Mouse (Mus musculus) liver, adult 2 months (tissue): ENCODE measurements around the gene Adh4.

Experiments
- CTCF ChIP-seq: fragments of 200-500 bp; IDR thresholded peaks from 2 replicates; pipeline ENCODE4 v1.5.1; 2011; ENCODE audit warnings: low read depth, low read length, control low read depth
- POLR2A ChIP-seq: fragments of 200-500 bp; IDR thresholded peaks from 2 replicates; pipeline ENCODE4 v1.6.1; 2011; ENCODE audit warnings: low read length, control low read depth; ENCODE audit not compliant: insufficient read depth; ENCODE audit errors: extremely low read depth

- TF ChIP-seq POLR2A (no peak), CTCF (no peak)
Observed at GRCm38 (mm10) chr3:138448077-138448860, 33.0 kb downstream of the Adh4 start.
